In the genomic region with DNA sequence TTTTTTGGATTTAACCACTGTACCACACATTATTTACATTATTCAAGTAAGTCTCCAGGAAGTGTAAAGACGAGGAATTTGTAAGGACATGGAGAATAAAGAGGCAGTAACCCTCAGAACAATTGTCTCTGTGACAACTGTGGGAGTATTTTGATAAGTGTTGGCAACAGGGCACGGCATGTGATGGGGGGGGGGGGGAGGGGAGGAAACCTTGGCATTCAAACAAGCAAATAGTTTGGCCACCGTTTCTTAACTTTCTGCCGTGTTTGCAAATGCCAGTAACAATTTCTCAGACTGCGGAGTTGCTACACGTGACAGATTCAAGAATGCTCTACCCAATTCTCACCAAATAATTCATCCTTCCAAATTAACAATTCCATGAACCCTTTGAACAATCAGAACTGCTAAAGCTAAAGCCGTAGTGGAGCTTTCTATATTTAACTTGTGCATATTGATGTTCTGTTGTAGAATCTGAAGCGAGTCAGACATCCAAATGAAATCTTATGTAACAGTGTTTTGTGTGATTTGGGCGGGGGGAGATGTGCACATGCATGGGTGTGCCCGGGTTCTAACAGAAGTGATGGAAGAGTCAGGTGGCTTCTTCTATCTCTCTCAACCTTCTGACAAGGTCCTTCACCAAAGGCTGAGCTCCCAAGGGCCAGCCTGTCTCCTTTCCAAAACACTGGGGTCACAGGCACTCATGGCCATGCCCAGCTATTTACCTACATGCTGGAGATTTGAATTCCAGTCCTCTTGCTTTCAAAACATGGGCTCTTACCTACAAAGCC, we compare ENCODE assay signal across 18 mouse cellular contexts. TPM values are rescaled to one million over a fixed set of nuclear protein-coding genes. Genes with fewer than 3 reads are reported as not detected.
DNase-seq lines count a peak whose midpoint lies in the region; ATAC-seq and TF ChIP-seq lines count a peak whose summit lies in the region.
"Had no signal": no experiment of that assay in that cellular context is flagged by ENCODE, and none has a peak within 500 bp of the region (broad histone marks: within the 10 kb centered on the region; RNA-seq: fewer than 3 reads in every experiment).

No protein-coding gene starts in this region.

- no peak for ATAC-seq in heart, embryonic 12.5 days (ENCODE audit: insufficient number of reproducible peaks, low FRiP score)
- ATAC-seq in lung, embryonic 14.5 days (ENCODE audit: insufficient read depth), result no peak
- ATAC-seq: CD4-positive, CD25-positive, alpha-beta regulatory T cell, adult 4 months had no signal

- no peak for TF ChIP-seq CTCF in lung, embryonic 14.5 days (IDR thresholded peaks at IDR 0.05; ENCODE audit: low read depth)

- no peak overlapping the region for H3K9ac ChIP-seq in heart, embryonic 12.5 days
- no peak overlapping the region for H3K9ac ChIP-seq in lung, embryonic 14.5 days
- H3K9ac ChIP-seq: liver, embryonic 14.5 days; neural tube, embryonic 15.5 days had no signal

- no peaks in the 10 kb centered on the region for H3K36me3 ChIP-seq in heart, embryonic 12.5 days
- no peaks in the 10 kb centered on the region for H3K36me3 ChIP-seq in lung, embryonic 14.5 days (ENCODE audit: insufficient read depth)
- H3K36me3 ChIP-seq: neural tube, embryonic 15.5 days had no signal

- H3K4me2 ChIP-seq in heart, embryonic 12.5 days, result no peak overlapping the region
- no peak overlapping the region for H3K4me2 ChIP-seq in lung, embryonic 14.5 days
- H3K4me2 ChIP-seq: neural tube, embryonic 15.5 days had no signal

- DNase-seq in heart, adult 9 months (ENCODE audit: low spot score in 2 of 2), result peak; percentile 8 to 27
- DNase-seq in lung, embryonic 14.5 days, result peak; percentile 15
- DNase-seq in lung, postnatal 4 days, result no peak
- peak; percentile 33 for DNase-seq in brain, adult 2 months (ENCODE audit: low read depth, low spot score)
- peak; percentile 64 for DNase-seq in fibroblast of lung, adult 2 months (ENCODE audit: low read depth)
- DNase-seq in frontal cortex, postnatal 25 days (ENCODE audit: low spot score in 2 of 2), result no peak
- DNase-seq: cerebellum, postnatal 10 days; embryo, embryonic 11 days; kidney, adult 9 months; kidney, postnatal 4 days; layer of hippocampus, postnatal 36 days; left cerebral cortex, postnatal 4 days had no signal

- H3K4me1 ChIP-seq in heart, embryonic 12.5 days (replicated peaks), result no peaks in the 10 kb centered on the region
- no peaks in the 10 kb centered on the region for H3K4me1 ChIP-seq in lung, embryonic 14.5 days (ENCODE audit: insufficient read depth)
- H3K4me1 ChIP-seq: megakaryocyte, embryonic 14.5 days; neural tube, embryonic 15.5 days had no signal

- WGBS in heart, embryonic 12.5 days, result 64% methylated on average over 10 of the region's 10 CpGs
- WGBS in lung, embryonic 14.5 days, result 51% methylated on average over 10 of the region's 10 CpGs

- no peak overlapping the region for H3K27ac ChIP-seq in heart, embryonic 12.5 days (ENCODE audit: poor library complexity, severe bottlenecking)
- H3K27ac ChIP-seq in lung, embryonic 14.5 days (ENCODE audit: low read depth), result no peak overlapping the region
- H3K27ac ChIP-seq: liver, embryonic 14.5 days; neural tube, embryonic 15.5 days had no signal

- H3K9me3 ChIP-seq in heart, embryonic 12.5 days (replicated peaks), result no peaks in the 10 kb centered on the region
- H3K9me3 ChIP-seq in lung, embryonic 14.5 days (ENCODE audit: low read depth, low read length), result no peaks in the 10 kb centered on the region
- H3K9me3 ChIP-seq: megakaryocyte, embryonic 14.5 days; neural tube, embryonic 15.5 days had no signal

- H3K4me3 ChIP-seq in heart, embryonic 12.5 days, result no peak overlapping the region
- H3K4me3 ChIP-seq in lung, embryonic 14.5 days (ENCODE audit: low read depth, low read length), result no peak overlapping the region
- H3K4me3 ChIP-seq: erythroblast, embryonic 14.5 days; megakaryocyte, embryonic 14.5 days; neural tube, embryonic 15.5 days had no signal

- H3K27me3 ChIP-seq in heart, embryonic 12.5 days (replicated peaks), result 0 out of 2 replicates have a peak, but pooled peaks cover 4% of the 10 kb centered on the region
- no peaks in the 10 kb centered on the region for H3K27me3 ChIP-seq in lung, embryonic 14.5 days (ENCODE audit: insufficient read depth, low read length)
- H3K27me3 ChIP-seq: neural tube, embryonic 15.5 days had no signal

RNA-seq across cellular contexts. Expression of gene Mrpl39, which starts 9.4 kb away (rescaled TPM):
- 48.5 and 50.4 TPM in 2 replicates for polyA plus RNA-seq in heart, embryonic 12.5 days (2016; fragmentation: Nextera tagmentation; extraction: Ambion mirVana)
- 47.7 and 49.8 TPM in 2 replicates for polyA plus RNA-seq in lung, embryonic 14.5 days (2014; fragmentation: Nextera tagmentation; extraction: Ambion mirVana)

RNA-seq across cellular contexts. Expression of gene Jam2, which starts 29.0 kb away (rescaled TPM):
- 8.3 and 8.6 TPM in 2 replicates for polyA plus RNA-seq in heart, embryonic 12.5 days (2016; fragmentation: Nextera tagmentation; extraction: Ambion mirVana)
- 12.4 and 14.9 TPM in 2 replicates for polyA plus RNA-seq in lung, embryonic 14.5 days (2014; fragmentation: Nextera tagmentation; extraction: Ambion mirVana)
- polyA plus RNA-seq: erythroblast, embryonic 14.5 days had no signal

Comparison
In these comparisons a context has a peak if more than half of its experiments do, and no peak if none do; other contexts are left out.
1. DNase-seq: peak in heart, adult 9 months (2 of 2), lung, embryonic 14.5 days (single experiment), brain, adult 2 months (single experiment) and fibroblast of lung, adult 2 months (single experiment); none in lung, postnatal 4 days (0 of 2) and frontal cortex, postnatal 25 days (0 of 2).